Mouse (Mus musculus): ENCODE results near the gene Fignl1.

Gene Fignl1

GRCm38 (mm10) chr11:11811906-11812480 is 3.2 kb upstream of the Fignl1 start:
- in situ Hi-C loops (cut with MseI, MboI) = loop anchor here (5.0 to 25.0 kb wide), 4 partner anchors 160 to 725 kb away; no protein-coding TSS in a partner anchor

GRCm38 (mm10) chr11:11809404-11810175 is 828 bp upstream of the Fignl1 start:
- in situ Hi-C loops (cut with MseI, MboI) = loop anchor here (5.0 to 25.0 kb wide), 4 partner anchors 163 to 728 kb away; no protein-coding TSS in a partner anchor

- in situ Hi-C loops (cut with MseI, MboI) = loop anchor here in 1 of 2 experiments (25.0 kb wide), 1 partner anchor 729 kb away; no protein-coding TSS in a partner anchor
Measured at GRCm38 (mm10) chr11:11808035-11808819, 535 bp downstream of the Fignl1 start.

GRCm38 (mm10) chr11:11805951-11806350 is 2.8 kb downstream of the Fignl1 start:
- in situ Hi-C loops (cut with MseI, MboI) = loop anchor here in 1 of 2 experiments (25.0 kb wide), 1 partner anchor 731 kb away; no protein-coding TSS in a partner anchor

- in situ Hi-C loops (cut with MseI, MboI) = loop anchor here in 1 of 2 experiments (25.0 kb wide), 1 partner anchor 733 kb away; no protein-coding TSS in a partner anchor
Measured at GRCm38 (mm10) chr11:11804421-11804820, 4.3 kb downstream of the Fignl1 start.

GRCm38 (mm10) chr11:11801067-11801466 is 7.7 kb downstream of the Fignl1 start:
- in situ Hi-C loops (cut with MseI, MboI) = loop anchor here in 1 of 2 experiments (25.0 kb wide), 1 partner anchor 736 kb away; no protein-coding TSS in a partner anchor

GRCm38 (mm10) chr11:11800304-11800703 is 8.5 kb downstream of the Fignl1 start:
- in situ Hi-C loops (cut with MseI, MboI) = loop anchor here in 1 of 2 experiments (25.0 kb wide), 1 partner anchor 737 kb away; no protein-coding TSS in a partner anchor

GRCm38 (mm10) chr11:11798690-11799089 is 10.1 kb downstream of the Fignl1 start:
- in situ Hi-C loops (cut with MseI, MboI) = no loop called here

- in situ Hi-C loops (cut with MseI, MboI) = no loop called here
Measured at GRCm38 (mm10) chr11:11794626-11795025, 14.1 kb downstream of the Fignl1 start.

GRCm38 (mm10) chr11:11788521-11788974 is 20.2 kb downstream of the Fignl1 start:
- in situ Hi-C loops (cut with MseI, MboI) = no loop called here

GRCm38 (mm10) chr11:11785457-11785856 is 23.3 kb downstream of the Fignl1 start:
- in situ Hi-C loops (cut with MseI, MboI) = no loop called here

- in situ Hi-C loops (cut with MseI, MboI) = no loop called here
Measured at GRCm38 (mm10) chr11:11781728-11782127, 27.0 kb downstream of the Fignl1 start.

GRCm38 (mm10) chr11:11778345-11778744 is 30.4 kb downstream of the Fignl1 start:
- in situ Hi-C loops (cut with MseI, MboI) = no loop called here

- in situ Hi-C loops (cut with MseI, MboI) = no loop called here
Measured at GRCm38 (mm10) chr11:11777796-11778195, 31.0 kb downstream of the Fignl1 start.

- in situ Hi-C loops (cut with MseI, MboI) = no loop called here
Measured at GRCm38 (mm10) chr11:11777246-11777645, 31.5 kb downstream of the Fignl1 start.

GRCm38 (mm10) chr11:11776822-11777174 is 32.0 kb downstream of the Fignl1 start:
- in situ Hi-C loops (cut with MseI, MboI) = no loop called here

- in situ Hi-C loops (cut with MseI, MboI) = no loop called here
Measured at GRCm38 (mm10) chr11:11776071-11776821, 32.5 kb downstream of the Fignl1 start.

GRCm38 (mm10) chr11:11774893-11775292 is 33.9 kb downstream of the Fignl1 start:
- in situ Hi-C loops (cut with MseI, MboI) = no loop called here

- in situ Hi-C loops (cut with MseI, MboI) = no loop called here
Measured at GRCm38 (mm10) chr11:11774384-11774783, 34.4 kb downstream of the Fignl1 start.

- in situ Hi-C loops (cut with MseI, MboI) = no loop called here
Measured at GRCm38 (mm10) chr11:11772196-11772595, 36.6 kb downstream of the Fignl1 start.

- in situ Hi-C loops (cut with MseI, MboI) = no loop called here
Measured at GRCm38 (mm10) chr11:11770691-11771090, 38.1 kb downstream of the Fignl1 start.
